Mouse (Mus musculus) spleen, adult 18-20 months (tissue): ENCODE measurements at regions not wholly inside any gene's neighbourhood (a gene's known extent, or its start where the extent isn't known, plus 50 kb on each side); places are given as distances from the start of the nearest gene placed in this dataset.
"Not testable (repeated sequence)": the region's sequence is repeated elsewhere in the genome, so short reads cannot be mapped to it uniquely, and the experiment has no call there.

Source experiments
- DNase-seq, 2 experiments: peaks; one replicate each; pipeline ENCODE4 v3.0.0; 2022; ENCODE audit warnings: mixed read lengths in 2 of 2

DNA sequence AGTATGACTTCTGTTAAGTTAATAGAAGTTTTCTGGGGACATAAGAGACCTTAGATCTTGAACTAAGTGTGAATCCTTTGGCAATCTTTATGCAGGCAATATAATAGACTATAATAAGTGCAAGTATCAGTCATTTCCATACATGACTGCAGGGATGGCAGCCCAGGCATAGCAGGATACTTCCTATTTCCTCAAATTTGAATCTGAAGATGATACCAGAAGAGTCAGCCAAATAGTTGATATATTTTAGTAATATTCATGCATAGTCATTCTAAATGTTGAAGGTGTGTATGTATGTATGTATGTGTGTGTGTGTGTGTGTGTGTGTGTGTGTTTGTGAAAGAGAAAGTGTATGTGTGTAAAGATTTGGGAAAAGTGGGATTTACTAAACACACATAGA is 64.3 kb downstream of the Prl2c2 start:
- not testable (repeated sequence) for DNase-seq

- peak in 1 of 2 experiments; percentile 16 for DNase-seq
Observed at GRCm38 (mm10) chr13:12935103-12935502, 70.1 kb downstream of the Prl2c2 start.

- not testable (repeated sequence) for DNase-seq
Observed at GRCm38 (mm10) chr13:12931907-12932617, 73.1 kb downstream of the Prl2c2 start.

- DNase-seq, result no peak
Observed at GRCm38 (mm10) chr13:12930566-12930965, 74.6 kb downstream of the Prl2c2 start.

- no peak for DNase-seq
Observed at GRCm38 (mm10) chr13:12929806-12930205, 75.4 kb downstream of the Prl2c2 start.

DNA sequence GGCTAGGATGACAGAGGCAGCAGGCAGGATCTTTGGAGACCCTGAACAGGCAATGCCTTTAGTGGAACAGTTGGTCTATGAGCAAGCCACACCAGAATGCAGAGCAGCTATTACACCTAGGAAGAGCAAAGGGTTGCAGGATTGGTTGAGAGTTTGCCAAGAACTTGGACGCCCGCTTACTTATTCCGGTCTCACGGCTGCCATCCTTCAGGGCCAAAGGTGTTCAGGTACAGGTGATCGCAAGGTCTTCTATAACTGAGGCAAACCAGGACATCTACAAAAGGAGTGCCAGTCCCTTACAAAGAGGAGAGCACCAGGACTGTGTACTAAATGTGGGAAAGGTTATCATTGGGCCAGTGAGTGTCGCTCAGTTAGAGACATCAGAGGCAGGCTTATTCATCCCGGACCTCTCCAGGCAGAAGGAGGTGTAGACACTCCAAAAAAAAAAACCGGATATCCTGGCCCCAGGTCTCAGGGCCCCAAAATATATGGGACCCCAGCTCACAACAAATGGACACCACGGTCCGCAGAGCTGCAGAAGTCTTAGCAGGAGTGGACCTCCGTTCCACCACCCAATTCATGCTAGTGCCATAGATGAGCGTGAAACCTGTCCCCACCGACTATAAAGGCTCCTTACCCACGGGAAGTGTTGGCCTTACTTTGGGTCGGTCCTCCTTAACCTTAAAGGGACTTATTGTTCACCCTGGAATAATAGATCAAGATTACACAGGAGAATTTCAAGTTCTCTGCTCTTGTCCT is 77.4 kb downstream of the Prl2c2 start:
- DNase-seq, result no peak

- DNase-seq, result no peak
Observed at GRCm38 (mm10) chr13:12925604-12926003, 79.6 kb downstream of the Prl2c2 start.

DNA sequence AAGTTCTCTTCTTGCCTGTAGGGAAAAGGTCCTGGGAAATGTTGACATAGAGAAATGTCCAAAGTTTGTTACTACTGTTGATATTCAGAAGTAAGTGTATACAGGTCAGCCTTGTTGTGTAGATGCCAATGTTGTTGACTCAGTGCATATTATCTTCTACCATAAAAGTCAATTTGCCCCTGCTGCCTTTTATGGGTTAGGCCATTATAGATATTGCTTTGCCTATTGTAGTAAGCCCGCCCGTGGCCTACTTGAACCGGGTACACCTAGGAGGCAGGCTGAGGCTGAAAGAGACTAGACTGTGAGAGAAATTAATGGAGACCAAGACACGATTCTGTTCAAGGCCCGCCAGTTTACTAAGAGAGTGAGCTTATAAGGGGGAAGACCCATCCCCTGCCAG is 92.3 kb downstream of the Prl2c2 start:
- DNase-seq, result no peak

DNA sequence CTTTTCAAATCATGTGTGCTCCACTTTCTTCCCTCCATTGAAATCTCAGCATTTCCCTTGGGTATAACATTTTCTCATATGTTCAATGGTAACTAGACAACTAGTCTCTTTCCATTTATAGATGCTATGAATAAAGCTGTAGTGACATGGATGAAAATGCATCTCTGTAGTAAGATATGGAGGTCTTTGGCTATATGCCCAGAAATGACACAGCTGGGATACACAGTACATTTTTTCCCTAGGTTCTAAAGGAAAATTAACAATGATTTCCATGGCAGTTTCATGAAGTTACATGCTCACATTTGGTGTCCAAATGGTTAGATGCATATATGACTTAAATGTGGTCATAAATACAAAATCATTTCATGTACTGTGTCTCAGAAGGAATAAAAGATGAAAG is 99.0 kb downstream of the Prl2c2 start:
- DNase-seq, result no peak

DNA sequence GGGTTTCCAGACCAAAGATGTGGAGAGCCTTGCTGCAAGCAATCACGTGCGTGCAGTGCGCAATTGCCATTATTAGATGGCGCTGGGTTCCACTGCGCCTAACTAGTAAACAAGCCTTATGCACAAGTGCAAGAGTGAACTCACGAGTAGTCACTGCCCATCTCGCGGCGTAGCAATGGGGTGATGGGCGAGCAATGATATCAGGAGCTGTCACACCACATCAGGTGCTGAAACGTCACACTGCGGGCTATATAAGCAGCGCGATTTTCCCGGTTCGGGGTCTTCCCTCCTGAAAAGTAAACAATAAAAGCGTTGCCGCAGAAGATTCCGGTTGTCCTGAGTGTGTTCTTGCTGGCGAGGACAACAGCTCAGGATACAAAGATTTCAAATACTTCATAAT is 89.8 kb upstream of the Prl2c3 start:
- DNase-seq, result not testable (repeated sequence)

- DNase-seq, result not testable (repeated sequence)
Observed at GRCm38 (mm10) chr13:12879506-12879905, 79.6 kb upstream of the Prl2c3 start.

DNA sequence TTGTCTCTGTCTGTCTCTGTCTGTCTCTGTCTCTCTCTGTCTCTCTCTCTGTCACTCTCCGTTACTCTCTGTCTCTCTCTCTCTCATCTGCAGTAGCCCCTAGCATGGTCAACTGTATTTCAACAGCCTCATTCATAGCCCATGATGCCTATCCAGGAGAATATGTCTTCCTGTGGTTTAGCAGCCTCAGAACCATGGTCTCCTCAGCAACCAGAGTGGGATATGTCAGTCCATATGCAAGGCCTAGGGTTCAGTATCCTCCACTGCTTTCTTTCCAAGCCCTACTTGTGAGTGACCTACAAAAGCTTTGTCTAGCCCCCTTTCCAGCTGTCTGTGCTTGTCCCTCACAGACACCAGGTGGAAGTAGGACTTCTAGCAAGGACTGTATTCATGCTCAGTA is 65.1 kb upstream of the Prl2c3 start:
- DNase-seq, result not testable (repeated sequence)

- DNase-seq, result no peak
Observed at GRCm38 (mm10) chr13:12864263-12864662, 64.4 kb upstream of the Prl2c3 start.

DNA sequence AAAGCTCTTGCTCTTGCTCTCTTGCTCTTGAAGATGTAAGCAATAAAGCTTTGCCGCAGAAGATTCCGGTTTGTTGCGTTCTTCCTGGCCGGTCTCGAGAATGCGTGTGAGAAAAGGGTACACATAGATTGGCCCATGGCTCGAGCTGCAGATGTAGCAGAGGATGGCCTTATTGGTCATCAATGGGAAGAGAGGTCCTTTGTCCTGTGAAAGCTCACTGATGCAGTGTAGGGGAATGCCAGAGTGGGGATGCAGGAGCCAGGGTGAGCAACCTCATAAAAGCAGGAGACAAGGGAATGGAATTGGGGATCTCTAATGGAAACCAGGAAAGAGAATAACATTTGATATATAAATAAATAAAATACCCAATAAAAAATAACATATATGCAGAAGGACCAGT is 63.7 kb upstream of the Prl2c3 start:
- not testable (repeated sequence) for DNase-seq

- DNase-seq, result not testable (repeated sequence)
Observed at GRCm38 (mm10) chr13:12860954-12861353, 61.1 kb upstream of the Prl2c3 start.

- DNase-seq, result not testable (repeated sequence)
Observed at GRCm38 (mm10) chr13:12859930-12860329, 60.1 kb upstream of the Prl2c3 start.
